Mouse (Mus musculus) liver, embryonic 14.5 days (tissue): ENCODE measurements at regions not wholly inside any gene's neighbourhood (a gene's known extent, or its start where the extent isn't known, plus 50 kb on each side); places are given as distances from the start of the nearest gene placed in this dataset.

ENCODE experiments used
- ATAC-seq: fragments of 200-750 bp; cut with Nextera tagmentation; 2 replicates; pipeline ENCODE4 v1.8.0; 2017; ENCODE audit warnings: moderate number of reproducible peaks, mild to moderate bottlenecking, moderate library complexity; ENCODE audit not compliant: insufficient read depth
- DNase-seq, 3 experiments: peaks; one replicate each; pipeline ENCODE4 v3.0.0-alpha.2; 2012 to 2013; ENCODE audit warnings: low read depth in 3 of 3, low spot score in 3 of 3
- H3K27ac ChIP-seq: fragments of 300-500 bp; sonication (generic); 2 replicates; pipeline ENCODE4 v1.5.1; 2014; ENCODE audit warnings: moderate library complexity, mild to moderate bottlenecking, control low read depth, inconsistent platforms
- H3K27me3 ChIP-seq: fragments of 300-500 bp; sonication (generic); 2 replicates; pipeline ENCODE4 v1.6.1; 2014; ENCODE audit warnings: mild to moderate bottlenecking, low read length, moderate library complexity; ENCODE audit not compliant: control insufficient read depth, insufficient read depth
- H3K36me3 ChIP-seq: fragments of 300-500 bp; sonication (generic); replicated peaks from 2 replicates; pipeline ENCODE4 v1.6.1; 2014; ENCODE audit warnings: low read depth; ENCODE audit not compliant: control insufficient read depth, insufficient read depth
- H3K4me1 ChIP-seq, 2 experiments: fragments of 200-500 bp in 1 of 2; fragments of 300-500 bp in 1 of 2; sonication (generic) in 1 of 2; replicated peaks; 2 replicates each; pipeline ENCODE4 v1.6.1; 2012 to 2014; ENCODE audit warnings: antibody characterized with exemption in 1 of 2, inconsistent platforms in 1 of 2, low read length in 1 of 2; ENCODE audit not compliant: control insufficient read depth in 2 of 2, insufficient read depth in 2 of 2
- H3K4me2 ChIP-seq: fragments of 300-500 bp; sonication (generic); 2 replicates; pipeline ENCODE4 v1.6.1; 2014; ENCODE audit warnings: low read depth, mild to moderate bottlenecking, control low read depth, moderate library complexity
- H3K4me3 ChIP-seq, 2 experiments: fragments of 200-500 bp in 1 of 2; fragments of 300-500 bp in 1 of 2; sonication (generic) in 1 of 2; 2 replicates each; pipeline ENCODE4 v1.5.1; 2012 to 2014; ENCODE audit warnings: low read depth in 2 of 2, low read length in 2 of 2, mild to moderate bottlenecking in 2 of 2, control low read depth in 1 of 2, inconsistent platforms in 1 of 2, moderate library complexity in 1 of 2; ENCODE audit not compliant: insufficient read depth in 1 of 2
- H3K9ac ChIP-seq: fragments of 300-500 bp; sonication (generic); replicated peaks from 2 replicates; pipeline ENCODE4 v1.6.1; 2014; ENCODE audit warnings: mild to moderate bottlenecking, control low read depth, moderate library complexity
- H3K9me3 ChIP-seq: fragments of 300-500 bp; sonication (generic); 2 replicates; pipeline ENCODE4 v1.6.1; 2016; ENCODE audit warnings: low read length, mixed read lengths; ENCODE audit not compliant: control insufficient read depth
- CTCF ChIP-seq: IDR thresholded peaks from 2 replicates; pipeline ENCODE4 v1.5.1; 2016; ENCODE audit warnings: antibody characterized with exemption, low read depth, control low read depth
- EP300 ChIP-seq: IDR thresholded peaks from 2 replicates; pipeline ENCODE4 v1.6.1; 2016; ENCODE audit warnings: antibody characterized with exemption, low read depth
- WGBS: fragments of 180-500 bp; shearing (Covaris S2); extraction: QIAGEN DNeasy Blood & Tissue Kit; methylation state at CpG from one replicate; pipeline ENCODE4 v1.1.7; 2014; ENCODE audit not compliant: insufficient replicate concordance; 5-methylcytosine and 5-hydroxymethylcytosine counted together

DNA sequence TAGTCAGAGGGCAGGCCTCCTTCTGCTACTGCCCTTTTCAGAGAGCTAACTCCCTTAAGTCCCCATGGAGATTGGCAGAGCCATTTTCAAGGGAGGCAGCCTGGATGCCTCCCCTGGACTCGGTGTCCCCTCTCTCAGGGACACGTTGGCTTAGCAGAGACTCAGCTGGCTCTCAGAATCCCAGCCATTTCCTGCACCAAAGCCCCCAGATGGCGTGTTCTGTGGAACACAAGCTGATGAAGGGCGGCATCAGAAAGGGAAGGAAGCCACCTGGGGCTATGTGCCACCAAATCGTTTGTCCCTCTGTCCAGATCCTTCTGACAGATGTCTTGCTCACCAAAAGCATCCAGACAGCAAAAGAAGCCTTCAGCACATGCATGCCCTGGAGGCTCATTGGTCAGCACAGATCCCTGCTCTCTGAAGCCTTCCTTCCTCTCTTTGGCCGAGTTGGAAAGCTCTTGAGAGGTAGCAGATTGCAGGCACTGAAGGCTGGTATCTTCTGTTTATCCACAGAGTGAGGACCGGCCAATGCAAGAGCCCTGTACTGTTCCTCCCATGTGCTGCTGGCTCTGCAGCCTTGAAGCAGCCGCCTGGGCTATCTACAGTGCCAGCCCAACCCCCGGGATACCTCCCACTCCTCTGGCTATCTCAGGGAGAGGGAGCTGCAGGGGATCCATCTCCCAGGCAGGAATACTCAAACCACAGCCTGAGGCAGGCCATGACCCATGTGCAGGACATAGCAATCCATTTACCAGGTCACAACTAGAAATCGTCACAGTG, 325.4 kb upstream of the Prox1 start:
- ATAC-seq = no peak
- Histone ChIP-seq H3K36me3 (no peaks in the 10 kb centered on the region), H3K9me3 (no peaks in the 10 kb centered on the region), H3K4me2 (no peak overlapping the region), H3K9ac (no peak overlapping the region), H3K27me3 (no peaks in the 10 kb centered on the region), H3K4me3 (no peak overlapping the region), H3K4me1 (no peaks in the 10 kb centered on the region), H3K27ac (no peak overlapping the region)
- DNase-seq = no peak
- TF ChIP-seq CTCF (no peak), EP300 (no peak)
- WGBS = 25% methylated on average over 10 of the region's 10 CpGs

DNA sequence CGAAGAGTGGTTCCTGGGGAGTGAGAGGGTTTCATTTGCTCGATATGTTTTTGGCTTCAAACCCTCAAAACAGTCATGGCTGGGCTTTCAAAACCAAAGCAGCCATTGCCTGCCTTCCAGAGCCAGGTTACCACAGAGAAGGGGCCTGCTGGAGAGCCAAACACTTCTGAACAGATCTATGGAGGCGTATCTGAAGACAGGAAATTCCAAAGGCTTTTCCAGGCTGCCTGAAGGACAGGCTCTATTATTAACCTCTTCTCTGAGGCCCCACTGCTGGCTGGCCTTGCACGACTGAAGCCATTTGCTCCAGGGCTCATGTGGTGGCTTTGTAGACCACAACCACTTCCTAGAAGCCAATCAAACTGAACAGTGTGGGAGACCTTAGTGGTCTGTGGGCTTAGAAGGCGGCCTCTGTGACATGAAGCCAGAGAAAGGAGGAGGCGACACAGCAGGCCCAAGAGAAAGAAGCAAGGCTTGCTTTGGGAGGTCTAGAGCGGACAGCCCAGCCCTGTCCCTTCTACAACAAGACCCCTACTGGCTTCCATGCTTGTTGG, 316.1 kb upstream of the Prox1 start:
- peaks cover 0 to 3% of the 10 kb centered on the region in 2 experiments; a peak in 1 of 4 replicates for H3K4me1 ChIP-seq
- H3K9me3 ChIP-seq = no peaks in the 10 kb centered on the region
- H3K27ac ChIP-seq = no peak overlapping the region
- no peak overlapping the region for H3K4me2 ChIP-seq
- no peaks in the 10 kb centered on the region for H3K36me3 ChIP-seq
- DNase-seq (no peak), ATAC-seq (no peak)
- WGBS = 19% methylated on average over 7 of the region's 7 CpGs
- H3K9ac ChIP-seq = no peak overlapping the region
- H3K4me3 ChIP-seq = no peak overlapping the region
- TF ChIP-seq CTCF (no peak), EP300 (no peak)
- no peaks in the 10 kb centered on the region for H3K27me3 ChIP-seq

DNA sequence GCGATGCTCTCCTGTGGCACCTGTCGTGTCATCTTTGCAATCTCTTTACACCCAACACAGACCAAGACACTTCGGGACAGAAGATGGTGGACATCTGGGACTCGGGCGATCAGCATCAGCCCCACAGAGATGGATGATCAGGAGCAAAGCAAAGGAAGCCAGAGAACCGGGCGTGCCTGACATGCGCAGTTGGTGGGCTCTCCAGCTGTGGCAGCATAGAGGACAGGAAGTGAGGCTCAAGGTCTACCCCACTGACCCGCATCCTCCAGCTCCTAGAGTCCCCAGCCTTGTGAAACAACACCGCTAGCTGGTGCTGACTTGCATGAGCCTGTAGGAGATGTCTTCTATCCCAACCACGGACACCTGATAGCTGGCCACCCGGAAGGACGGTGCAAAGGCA, 312.9 kb upstream of the Prox1 start:
- no peaks in the 10 kb centered on the region for H3K27me3 ChIP-seq
- H3K4me3 ChIP-seq = no peak overlapping the region
- TF ChIP-seq CTCF (no peak), EP300 (no peak)
- H3K9me3 ChIP-seq = no peaks in the 10 kb centered on the region
- H3K4me1 ChIP-seq = peaks cover 0 to 3% of the 10 kb centered on the region in 2 experiments; a peak in 1 of 4 replicates
- H3K36me3 ChIP-seq = no peaks in the 10 kb centered on the region
- no peak overlapping the region for H3K4me2 ChIP-seq
- 66% methylated on average over 13 of the region's 13 CpGs for WGBS
- no peak for DNase-seq
- ATAC-seq = no peak
- H3K27ac ChIP-seq = no peak overlapping the region
- H3K9ac ChIP-seq = no peak overlapping the region

DNA sequence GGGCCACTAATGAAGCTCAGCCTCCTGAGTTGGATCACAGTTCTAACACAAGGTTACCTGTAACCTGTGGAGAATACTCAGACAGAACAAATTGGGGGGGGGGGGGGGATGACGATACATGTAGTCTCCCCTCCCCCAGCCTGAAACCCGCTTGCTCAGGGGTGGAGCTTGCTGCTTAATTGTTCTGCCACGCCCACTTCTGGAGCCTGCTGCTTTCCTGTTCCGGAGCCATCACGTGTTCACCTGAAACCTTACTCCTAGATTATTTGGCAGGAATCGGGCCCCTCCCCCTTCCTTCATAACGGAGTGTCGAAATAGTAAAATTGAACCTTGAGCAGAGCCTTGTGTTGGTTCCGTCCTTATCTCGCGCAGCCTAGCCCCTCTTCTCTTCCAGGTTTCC, 310.6 kb upstream of the Prox1 start:
- no peak for ATAC-seq
- Histone ChIP-seq H3K9ac (no peak overlapping the region), H3K27ac (no peak overlapping the region), H3K36me3 (no peaks in the 10 kb centered on the region), H3K4me2 (no peak overlapping the region), H3K4me3 (no peak overlapping the region), H3K4me1 (no peaks in the 10 kb centered on the region), H3K27me3 (no peaks in the 10 kb centered on the region), H3K9me3 (no peaks in the 10 kb centered on the region)
- WGBS = 55% methylated on average over 11 of the region's 11 CpGs
- TF ChIP-seq EP300 = no peak
- TF ChIP-seq CTCF = no peak
- no peak for DNase-seq

DNA sequence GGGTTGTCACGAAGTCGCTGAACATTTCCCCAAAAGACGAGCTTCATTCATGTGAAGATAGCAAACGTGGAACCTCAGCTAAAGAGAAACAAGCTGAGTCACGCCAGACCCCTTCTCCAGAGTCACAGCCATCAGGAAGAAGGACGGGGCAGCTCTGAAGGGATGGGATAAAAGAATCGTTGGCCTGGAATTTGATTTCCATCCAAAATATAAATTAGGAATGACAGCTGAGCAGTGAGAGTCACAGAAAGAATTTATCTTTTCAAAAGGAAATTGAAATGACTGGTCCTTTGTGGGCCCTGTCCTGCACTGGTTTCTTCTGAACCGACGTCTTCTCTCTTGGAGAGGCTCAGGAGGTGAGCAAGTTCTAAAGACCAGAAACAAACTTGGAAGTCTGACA, 310.1 kb upstream of the Prox1 start:
- Histone ChIP-seq H3K9ac (no peak overlapping the region), H3K36me3 (no peaks in the 10 kb centered on the region), H3K4me2 (no peak overlapping the region), H3K27ac (no peak overlapping the region), H3K27me3 (no peaks in the 10 kb centered on the region), H3K4me1 (no peaks in the 10 kb centered on the region), H3K9me3 (no peaks in the 10 kb centered on the region), H3K4me3 (no peak overlapping the region)
- DNase-seq (no peak), ATAC-seq (no peak)
- WGBS = 48% methylated on average over 9 of the region's 9 CpGs
- TF ChIP-seq EP300 = no peak
